Mouse (Mus musculus) kidney, adult 10 weeks (tissue): Measurements from ENCODE around the gene Rnf17. TPM values are rescaled to one million over a fixed set of nuclear protein-coding genes. Genes with fewer than 3 reads are reported as not detected.

ENCODE experiments used
- polyA plus RNA-seq: library from polyadenylated mRNA; stranded (reverse); fragments of 350-450 nt; fragmentation: Illumina TruSeq; extraction: RNeasy Lipid Tissue Mini Kit (QIAGEN cat#74804); gene quantifications from one replicate; pipeline ENCODE4 v1.2.3, GENCODE M21; 2014; ENCODE audit warnings: low read depth, low replicate concordance

Rnf17 gene
- polyA plus RNA-seq: 0.32 TPM

DNA sequence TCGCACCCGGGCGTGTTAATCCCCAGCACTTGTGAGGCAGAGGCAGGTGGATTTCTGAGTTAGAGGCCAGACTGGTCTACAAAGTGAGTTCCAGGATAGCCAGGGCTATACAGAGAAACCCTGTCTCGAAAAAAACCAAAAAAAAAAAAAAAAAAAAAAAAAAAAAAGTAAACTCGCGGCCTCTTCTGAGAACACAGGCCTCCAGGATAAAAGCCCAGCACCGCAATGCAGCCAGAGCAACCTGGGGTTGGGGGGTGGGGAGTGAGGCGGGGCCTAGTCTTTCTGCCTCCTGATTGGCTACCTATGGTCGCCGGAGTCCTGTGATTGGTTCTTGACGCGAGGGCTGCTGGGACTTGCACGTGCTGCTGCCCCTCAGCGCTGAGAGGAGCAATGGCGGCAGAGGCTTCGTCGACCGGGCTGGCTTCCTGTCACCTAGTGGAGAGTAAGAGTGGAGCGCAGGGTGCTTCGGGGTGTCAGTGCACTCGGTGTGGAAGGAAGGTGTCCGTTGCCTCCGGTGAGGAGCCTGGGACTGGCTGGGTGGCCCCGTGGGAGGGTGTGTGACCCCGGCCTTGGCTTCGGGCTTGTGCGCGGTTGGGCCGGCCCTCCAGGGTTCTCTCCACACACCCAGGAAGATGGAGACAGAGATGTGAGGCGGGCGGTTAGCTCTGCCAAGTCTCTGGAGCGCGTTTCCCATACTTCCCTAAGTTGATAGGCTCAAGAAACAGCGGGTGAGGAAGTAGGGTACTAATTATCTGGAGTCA is at the start of gene Rnf17:
Gene Rnf17, plus strand, starts transcription at position 271 of the 761 bp plus-strand sequence.

DNA sequence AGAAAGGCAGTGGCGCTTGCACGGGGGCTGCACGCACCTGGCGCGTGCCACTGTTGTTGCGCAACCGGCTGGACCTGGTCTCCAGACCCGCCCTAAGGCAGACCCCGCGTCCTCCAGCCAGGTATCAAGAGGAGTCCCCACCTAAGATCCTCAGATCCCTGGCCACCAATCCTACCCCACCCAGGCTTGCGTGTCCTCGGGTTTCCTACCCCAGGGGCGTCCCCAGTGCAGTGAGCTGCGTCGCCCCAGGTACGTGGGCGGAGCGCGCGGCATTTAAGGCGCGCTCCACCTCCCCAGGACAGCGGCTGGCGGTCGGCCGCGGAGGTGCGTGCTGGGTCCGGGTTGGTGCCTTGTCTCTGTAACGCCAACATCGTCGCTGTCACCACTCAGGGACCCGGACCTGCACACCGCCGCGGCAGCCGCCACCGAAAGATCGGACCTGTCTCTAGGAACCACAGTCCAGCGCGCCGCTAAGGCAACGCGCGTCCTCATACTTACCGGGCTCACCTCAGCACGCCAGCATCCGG is 37.6 kb upstream of the Rnf17 start, which contains the start of gene Atp12a:
Gene Atp12a, plus strand, starts transcription at position 358 of the 527 bp plus-strand sequence.

Other genes with a start within 250 kb of the Rnf17 start
- not detected for gene Gzmg, start 243.0 kb upstream of the Rnf17 start, polyA plus RNA-seq
- gene Gzmn, start 228.0 kb upstream of the Rnf17 start, polyA plus RNA-seq: not detected
- gene Gzmf, start 191.2 kb upstream of the Rnf17 start, polyA plus RNA-seq: not detected
- not detected for gene Gzmc, start 167.9 kb upstream of the Rnf17 start, polyA plus RNA-seq
- not detected for gene Gzmb, start 140.3 kb upstream of the Rnf17 start, polyA plus RNA-seq
- 0.12 TPM for gene Atp12a, start 37.5 kb upstream of the Rnf17 start, polyA plus RNA-seq
- 12.9 TPM for gene Cenpj, start 172.8 kb downstream of the Rnf17 start, polyA plus RNA-seq
- 28.2 TPM for gene Parp4, start 173.0 kb downstream of the Rnf17 start, polyA plus RNA-seq